Mouse (Mus musculus) hindbrain, postnatal 0 days (tissue): ENCODE measurements around the gene Dnajb12. TPM values are rescaled to one million over a fixed set of nuclear protein-coding genes. Genes with fewer than 3 reads are reported as not detected.

Experiments used
- ATAC-seq: fragments of 200-750 bp; cut with Nextera tagmentation; 2 replicates; pipeline ENCODE4 v1.8.0; 2017; ENCODE audit warnings: mild to moderate bottlenecking, moderate TSS enrichment, moderate library complexity
- DNase-seq: peaks from one replicate; pipeline ENCODE4 v3.0.0-alpha.2; 2015; ENCODE audit warnings: low spot score
- H3K27ac ChIP-seq: fragments of 300-500 bp; sonication (generic); 2 replicates; pipeline ENCODE4 v1.5.1; 2014; ENCODE audit warnings: mild to moderate bottlenecking
- H3K27me3 ChIP-seq: fragments of 300-500 bp; sonication (generic); 2 replicates; pipeline ENCODE4 v1.6.1; 2014; ENCODE audit warnings: low read length, mixed read lengths; ENCODE audit not compliant: insufficient read depth
- H3K36me3 ChIP-seq: fragments of 300-500 bp; sonication (generic); 2 replicates; pipeline ENCODE4 v1.6.1; 2014; ENCODE audit warnings: low read length, mixed read lengths; ENCODE audit not compliant: insufficient read depth
- H3K4me1 ChIP-seq: fragments of 300-500 bp; sonication (generic); 2 replicates; pipeline ENCODE4 v1.6.1; 2014; ENCODE audit warnings: antibody characterized with exemption, low read length, mixed read lengths; ENCODE audit not compliant: insufficient read depth
- H3K4me2 ChIP-seq: fragments of 300-500 bp; sonication (generic); 2 replicates; pipeline ENCODE4 v1.6.1; 2014; ENCODE audit warnings: low read depth, mild to moderate bottlenecking, low read length, moderate library complexity, mixed read lengths
- H3K4me3 ChIP-seq: fragments of 300-500 bp; sonication (generic); 2 replicates; pipeline ENCODE4 v1.5.1; 2014; ENCODE audit warnings: low read length
- H3K9ac ChIP-seq: fragments of 300-500 bp; sonication (generic); replicated peaks from 2 replicates; pipeline ENCODE4 v1.6.1; 2014; ENCODE audit warnings: mild to moderate bottlenecking, low read length, moderate library complexity, mixed read lengths
- H3K9me3 ChIP-seq: fragments of 300-500 bp; sonication (generic); 2 replicates; pipeline ENCODE4 v1.6.1; 2016; ENCODE audit warnings: low read length, mixed read lengths
- CTCF ChIP-seq: IDR thresholded peaks from 2 replicates; pipeline ENCODE4 v1.5.1; 2016; ENCODE audit warnings: antibody characterized with exemption, control low read depth, low read depth
- WGBS: fragments of 180-500 bp; shearing (Covaris S2); extraction: QIAGEN DNeasy Blood & Tissue Kit; methylation state at CpG from one replicate; pipeline ENCODE4 v1.1.7; 2014; 5-methylcytosine and 5-hydroxymethylcytosine counted together
- polyA plus RNA-seq: library from polyadenylated mRNA; unstranded; fragments of >200 nt; fragmentation: Nextera tagmentation; extraction: Ambion mirVana; gene quantifications from 2 replicates; pipeline ENCODE4 v1.2.1, GENCODE M21; 2015
- total RNA-seq: library from RNA; depleted of rRNA; stranded (reverse); fragments of >200 nt; gene quantifications from 2 replicates; pipeline ENCODE4 v1.2.3, GENCODE M21; 2014

Dnajb12 gene
- total and polyA plus RNA-seq, 2 experiments from 2014 or later, result 26.4 to 56.8 TPM

DNA sequence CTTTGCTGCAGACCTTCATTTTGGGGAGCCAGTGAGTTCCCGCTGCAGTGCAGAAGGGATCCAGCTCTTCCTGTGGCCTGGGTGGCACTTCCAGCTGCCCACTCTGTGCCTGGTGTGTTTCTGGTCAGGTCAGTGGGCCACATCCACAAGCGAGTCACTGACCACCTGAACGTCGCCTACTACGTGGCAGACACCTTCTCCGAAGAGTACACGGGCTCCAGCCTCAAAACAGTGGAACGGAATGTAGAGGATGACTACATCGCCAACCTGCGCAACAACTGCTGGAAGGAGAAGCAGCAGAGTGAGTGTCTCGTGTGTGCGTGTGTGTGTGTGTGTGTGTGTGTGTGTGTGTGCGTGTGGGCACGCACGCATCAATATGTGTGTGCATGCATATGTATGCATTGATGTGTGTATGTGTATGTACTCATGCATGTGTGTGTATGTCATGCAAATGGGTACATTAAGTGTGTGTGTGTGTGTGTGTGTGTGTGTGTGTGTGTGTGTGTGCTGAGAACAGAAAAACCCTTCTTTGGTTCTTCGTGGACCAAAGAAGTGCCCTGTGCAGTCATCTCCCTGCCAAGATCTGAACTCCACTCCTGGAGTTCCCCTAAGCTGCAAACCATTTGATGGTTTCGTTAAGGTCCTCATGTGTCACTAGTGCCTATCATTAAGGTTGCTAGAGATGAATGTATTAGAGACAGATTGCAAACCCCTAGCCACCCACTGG lies 16.3 kb downstream of the Dnajb12 start:
- peaks cover 34% of the 10 kb centered on the region for H3K36me3 ChIP-seq

DNA sequence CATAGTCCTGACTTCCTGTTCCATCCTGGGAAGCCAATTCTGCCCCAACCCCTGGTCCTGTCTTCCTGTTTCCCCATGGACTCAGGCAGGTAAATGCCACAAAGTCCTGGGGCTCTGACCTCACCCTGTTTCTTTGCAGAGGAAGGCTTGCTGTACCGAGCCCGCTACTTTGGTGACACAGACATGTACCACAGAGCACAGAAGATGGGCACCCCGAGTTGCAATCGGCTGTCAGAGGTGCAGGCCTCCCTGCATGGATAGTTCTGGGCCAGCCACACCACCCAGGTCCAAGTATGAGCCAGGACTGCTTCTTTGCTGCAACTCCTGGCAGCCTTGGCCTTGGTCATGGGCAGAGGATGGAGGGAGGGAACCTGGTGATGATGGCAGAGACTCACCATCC lies 16.9 kb downstream of the Dnajb12 start:
- WGBS, result 89% methylated on average over 4 of the region's 4 CpGs
- peaks cover 33% of the 10 kb centered on the region for H3K4me1 ChIP-seq
- no peak overlapping the region for H3K9ac ChIP-seq
- peak overlapping the region; percentile 97; the same call in 1 of the 2 replicates for H3K27ac ChIP-seq
- no peak overlapping the region for H3K4me3 ChIP-seq
- no peaks in the 10 kb centered on the region for H3K27me3 ChIP-seq
- H3K36me3 ChIP-seq, result peaks cover 33% of the 10 kb centered on the region
- no peaks in the 10 kb centered on the region for H3K9me3 ChIP-seq
- TF ChIP-seq CTCF, result no peak
- no peak overlapping the region for H3K4me2 ChIP-seq
- DNase-seq (no peak), ATAC-seq (no peak)

More for the DNA sequence above, 16.3 kb downstream of the Dnajb12 start:
- Histone ChIP-seq H3K9me3 (no peaks in the 10 kb centered on the region), H3K9ac (no peak overlapping the region), H3K27me3 (no peaks in the 10 kb centered on the region), H3K4me2 (no peak overlapping the region), H3K4me1 (peaks cover 33% of the 10 kb centered on the region), H3K4me3 (no peak overlapping the region), H3K27ac (no peak overlapping the region)
- no peak for TF ChIP-seq CTCF
- ATAC-seq (no peak), DNase-seq (no peak)
- 92% methylated on average over 17 of the region's 17 CpGs for WGBS

DNA sequence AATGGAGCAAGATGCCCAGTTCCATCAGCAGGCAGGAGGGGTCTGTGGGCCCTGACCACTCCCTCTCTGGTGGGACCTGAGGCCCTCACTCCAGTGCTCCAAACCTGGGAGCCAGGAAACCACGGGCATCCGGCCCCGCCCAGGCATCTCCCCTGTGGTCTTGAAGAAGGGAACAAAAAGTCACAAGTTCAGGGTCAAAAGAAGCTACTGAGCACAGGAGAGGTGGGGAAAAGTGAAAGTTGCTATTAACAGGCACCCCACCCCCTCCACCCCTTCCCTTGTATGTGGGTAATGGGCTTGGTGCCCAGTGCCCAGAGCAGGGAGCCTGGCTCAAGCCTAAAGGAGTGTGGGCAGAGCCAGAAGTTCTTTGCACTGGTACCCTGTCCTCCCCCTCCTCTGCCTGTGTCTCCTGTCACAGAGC lies 17.6 kb downstream of the Dnajb12 start:
- ATAC-seq, result peak; percentile 36
- peak overlapping the region; percentile 0; the same call in 1 of the 2 replicates for H3K9ac ChIP-seq
- H3K27ac ChIP-seq, result peak overlapping the region; percentile 97
- 12% methylated on average over 3 of the region's 3 CpGs for WGBS
- DNase-seq, result peak; percentile 84
- no peaks in the 10 kb centered on the region for H3K9me3 ChIP-seq
- no peak for TF ChIP-seq CTCF
- no peaks in the 10 kb centered on the region for H3K27me3 ChIP-seq
- H3K36me3 ChIP-seq, result peaks cover 27% of the 10 kb centered on the region; the same call in 1 of the 2 replicates
- H3K4me3 ChIP-seq, result no peak overlapping the region
- peaks cover 33% of the 10 kb centered on the region for H3K4me1 ChIP-seq
- H3K4me2 ChIP-seq, result no peak overlapping the region

DNA sequence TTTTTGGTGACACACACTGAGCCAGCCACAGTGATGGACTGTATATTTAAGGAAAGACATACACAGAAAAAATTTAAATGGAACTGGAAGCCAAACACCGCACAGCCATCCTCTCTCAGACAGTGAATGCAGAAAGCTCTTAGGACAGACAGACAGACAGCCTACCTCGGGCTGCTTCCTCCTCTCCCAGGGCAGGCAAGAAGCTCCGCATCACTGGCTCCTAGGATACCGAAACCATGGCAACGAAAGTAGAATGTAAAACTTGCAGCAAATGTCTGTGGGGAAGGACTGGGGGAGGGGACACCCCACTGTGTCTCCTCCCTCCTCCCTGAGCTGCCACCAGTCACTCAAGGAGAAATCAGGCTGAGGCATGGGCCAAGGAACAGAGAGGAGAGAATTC lies 18.2 kb downstream of the Dnajb12 start:
- peak; percentile 90 for DNase-seq
- H3K27ac ChIP-seq, result peak overlapping the region; percentile 97
- peak; percentile 8; the same call in 1 of the 2 replicates for ATAC-seq
- WGBS, result 10% methylated on average over 5 of the region's 5 CpGs
- no peak overlapping the region for H3K4me2 ChIP-seq
- no peaks in the 10 kb centered on the region for H3K27me3 ChIP-seq
- no peak for TF ChIP-seq CTCF
- H3K4me3 ChIP-seq, result no peak overlapping the region
- H3K9ac ChIP-seq, result 0 out of 2 replicates have a peak overlapping the region, but pooled peaks have one; percentile 0
- no peaks in the 10 kb centered on the region for H3K9me3 ChIP-seq
- H3K4me1 ChIP-seq, result peaks cover 33% of the 10 kb centered on the region
- peaks cover 21% of the 10 kb centered on the region; the same call in 1 of the 2 replicates for H3K36me3 ChIP-seq

DNA sequence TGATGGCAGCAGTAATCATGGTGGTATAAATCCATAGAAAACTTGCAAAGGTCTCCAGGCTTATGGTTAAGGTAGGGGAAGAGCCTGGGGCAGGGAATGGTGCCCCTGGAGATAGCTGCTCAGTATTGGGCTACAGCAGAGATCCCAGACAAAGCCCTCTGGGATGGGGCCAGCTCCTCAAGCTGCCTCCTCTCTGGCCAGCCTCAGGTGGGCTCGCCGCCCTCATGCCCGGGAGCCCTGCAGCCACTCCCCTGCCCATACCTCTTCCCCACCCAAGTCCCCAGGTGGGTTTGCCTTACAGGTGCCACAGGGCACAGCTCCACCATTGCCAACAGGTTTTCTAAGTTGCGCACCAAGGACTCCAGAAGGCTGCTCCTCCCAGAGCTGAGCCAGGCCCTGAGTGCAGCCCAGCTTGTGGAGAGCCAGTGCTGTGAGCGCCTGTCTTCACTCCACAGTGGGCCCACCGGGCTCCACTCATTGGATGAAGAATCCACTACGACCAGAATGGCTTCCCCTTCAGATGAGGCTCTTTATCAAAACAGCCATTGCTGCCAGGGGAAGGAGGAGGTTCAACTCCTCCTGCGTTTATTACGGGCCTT lies 18.9 kb downstream of the Dnajb12 start:
- H3K9ac ChIP-seq, result no peak overlapping the region; the same call in 1 of the 2 replicates
- no peaks in the 10 kb centered on the region for H3K27me3 ChIP-seq
- no peak overlapping the region for H3K4me2 ChIP-seq
- H3K36me3 ChIP-seq, result peaks cover 17% of the 10 kb centered on the region; the same call in 1 of the 2 replicates
- 26% methylated on average over 9 of the region's 9 CpGs for WGBS
- no peaks in the 10 kb centered on the region for H3K9me3 ChIP-seq
- H3K4me1 ChIP-seq, result peaks cover 33% of the 10 kb centered on the region
- no peak for ATAC-seq
- H3K4me3 ChIP-seq, result no peak overlapping the region
- peak overlapping the region; percentile 97 for H3K27ac ChIP-seq
- TF ChIP-seq CTCF, result no peak
- peak; percentile 55 for DNase-seq

DNA sequence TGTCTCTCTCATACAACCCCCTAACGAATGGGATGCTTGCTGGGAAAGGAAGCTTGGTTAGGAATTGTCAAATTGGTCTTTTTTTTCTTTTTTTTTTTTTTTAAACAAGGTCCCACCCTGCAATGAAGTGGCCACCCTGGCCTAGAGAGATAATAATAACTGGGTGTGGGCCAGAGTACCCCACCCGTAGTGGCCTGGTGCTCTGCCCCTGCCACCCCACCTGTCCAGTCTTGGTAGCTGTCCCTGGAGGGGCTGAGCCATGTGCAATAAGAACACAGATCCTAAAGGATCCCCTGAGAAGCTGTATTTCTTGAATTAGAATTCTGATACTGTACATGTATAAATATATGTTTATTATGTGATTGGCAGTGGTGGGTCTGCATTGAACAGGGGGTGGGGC lies 19.6 kb downstream of the Dnajb12 start:
- peak overlapping the region; percentile 21; the same call in 1 of the 2 replicates for H3K4me2 ChIP-seq
- 12% methylated on average over 2 of the region's 2 CpGs for WGBS

More for the DNA sequence above, 19.6 kb downstream of the Dnajb12 start:
- no peak for TF ChIP-seq CTCF
- ATAC-seq, result no peak
- Histone ChIP-seq H3K27ac (peak overlapping the region; percentile 97), H3K36me3 (peaks cover 15% of the 10 kb centered on the region; the same call in 1 of the 2 replicates), H3K4me3 (no peak overlapping the region), H3K9ac (peak overlapping the region; percentile 30; the same call in 1 of the 2 replicates), H3K27me3 (no peaks in the 10 kb centered on the region), H3K9me3 (no peaks in the 10 kb centered on the region), H3K4me1 (peaks cover 33% of the 10 kb centered on the region)
- DNase-seq, result no peak
